Mouse (Mus musculus) B cell, adult 67 days (primary cell): Measurements from ENCODE around the gene Rab17. TPM values are rescaled to one million over a fixed set of nuclear protein-coding genes. Genes with fewer than 3 reads are reported as not detected.

Experiments used
- total RNA-seq, 2 experiments: library from RNA; stranded (reverse); gene quantifications; 4 replicates each; pipeline ENCODE4 v1.2.4; 2023

Rab17 gene
- not detected for total RNA-seq

DNA sequence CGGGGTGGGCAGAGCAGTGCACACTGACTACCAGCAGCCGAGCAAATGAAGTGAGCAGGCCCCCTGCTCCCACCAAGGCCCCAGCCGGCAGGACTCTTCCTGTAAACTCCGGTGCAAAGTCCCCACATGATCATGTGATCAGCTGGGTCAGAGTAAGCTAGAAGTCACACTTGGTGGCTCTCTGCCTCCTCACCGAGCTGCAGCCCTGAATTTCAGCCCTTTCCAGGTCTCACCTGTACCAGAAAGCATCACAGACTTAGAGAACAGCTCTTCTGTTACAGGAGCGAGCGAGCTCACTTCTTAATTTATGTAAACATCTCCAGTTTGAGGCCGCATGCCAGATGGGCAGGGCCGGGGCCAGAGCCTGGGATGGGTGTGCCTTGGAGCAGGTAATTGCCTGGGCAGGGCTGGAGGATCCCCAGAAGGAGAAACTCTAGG is at the start of gene Rab17:
Rab17 (minus strand) TSS at position 315 of the 438 bp plus-strand sequence.

DNA sequence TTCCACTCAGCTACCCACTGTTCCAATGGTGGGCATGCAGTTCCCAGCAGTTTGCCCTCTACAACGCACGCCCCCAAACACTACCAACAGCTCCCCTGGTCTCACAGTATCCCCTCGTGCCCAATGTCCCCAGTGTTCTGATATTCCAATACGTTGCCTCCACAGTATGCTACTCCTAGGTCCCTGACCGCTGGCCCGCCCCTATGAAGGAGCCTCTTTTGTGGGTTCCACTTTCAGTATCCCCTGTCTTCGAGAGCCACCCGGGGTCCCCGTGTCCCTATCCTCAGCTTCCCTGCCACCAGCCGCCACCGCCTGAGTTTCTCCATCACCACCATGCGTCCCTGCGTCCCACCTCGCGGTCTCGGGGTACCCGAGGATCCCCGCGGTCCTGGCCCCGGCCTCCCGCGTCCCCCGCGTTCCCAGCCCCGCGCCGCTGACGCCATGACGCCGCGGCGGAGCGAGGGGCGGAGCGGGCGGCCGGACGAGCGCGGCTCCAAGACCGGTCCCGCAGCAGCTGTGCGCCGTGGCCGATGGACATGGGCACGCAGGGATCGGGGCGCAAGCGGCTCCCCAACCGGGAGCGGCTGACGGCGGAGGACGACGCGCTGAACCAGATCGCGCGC is 28.9 kb upstream of the Rab17 start, which contains the start of gene Lrrfip1:
Lrrfip1 (plus strand) TSS at position 470 of the 623 bp plus-strand sequence.

DNA sequence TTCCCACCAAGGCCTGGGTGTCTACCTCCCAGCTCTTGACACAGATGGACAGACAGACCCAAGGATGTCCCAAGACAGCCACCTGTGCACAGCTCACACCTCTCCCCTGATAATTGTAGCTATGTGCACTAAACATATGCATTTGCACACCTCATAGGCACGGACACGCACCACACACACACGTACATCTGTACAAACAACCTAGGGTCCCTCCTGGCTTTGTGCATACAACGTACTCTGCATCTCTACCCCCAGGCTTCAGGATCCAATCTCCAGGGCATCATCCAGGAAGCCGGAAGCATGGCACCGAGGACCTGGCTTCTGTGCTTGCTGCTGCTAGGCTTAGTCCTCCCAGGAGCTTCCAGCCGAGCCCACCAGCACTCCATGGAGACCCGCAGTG is 16.7 kb downstream of the Rab17 start, which contains the start of gene Prlh:
Prlh (plus strand) TSS at position 301 of the 400 bp plus-strand sequence.

DNA sequence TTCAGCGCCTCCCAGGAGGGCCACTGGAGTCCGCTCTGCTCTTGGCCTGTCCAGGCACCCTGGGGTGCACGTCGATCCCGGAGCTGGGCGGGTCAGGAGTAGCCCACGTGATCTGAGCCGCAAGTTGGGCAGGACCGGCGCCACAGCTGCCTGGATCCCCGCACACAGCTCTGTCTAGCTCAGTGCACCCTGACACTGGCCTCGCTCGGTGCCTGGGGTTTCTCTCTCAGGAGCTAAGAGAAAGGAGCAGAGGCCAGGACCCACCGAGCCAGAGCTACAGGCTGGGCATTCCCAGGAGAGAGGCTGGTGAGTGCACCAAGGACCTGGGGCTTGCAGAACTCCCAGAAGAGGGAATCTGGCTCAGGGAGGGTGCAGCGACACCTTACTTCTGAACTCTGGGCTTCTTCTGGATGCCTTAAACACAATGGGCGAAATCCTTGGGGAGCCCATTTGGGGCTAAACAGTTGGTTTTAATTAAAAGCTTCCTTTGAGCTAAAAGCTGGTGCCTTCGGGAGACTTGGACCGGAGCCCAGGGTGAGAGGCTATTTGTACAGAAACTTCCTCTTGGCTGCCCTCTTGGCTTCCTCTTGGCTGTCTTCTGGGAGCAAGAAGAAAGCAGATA is 54.4 kb downstream of the Rab17 start, which contains the start of gene Mlph:
Mlph (plus strand) TSS at position 138 of the 622 bp plus-strand sequence.

Other genes with a start within 250 kb of the Rab17 start
- gene Col6a3, start 125.7 kb downstream of the Rab17 start, total RNA-seq: not detected
- gene Mlph, start 54.6 kb downstream of the Rab17 start, total RNA-seq: not detected
- gene Prlh, start 16.6 kb downstream of the Rab17 start, total RNA-seq: not detected
- 100 to 1,000 TPM; 141 to 144 TPM for gene Lrrfip1, start 29.1 kb upstream of the Rab17 start, total RNA-seq
- gene Rbm44, start 175.4 kb upstream of the Rab17 start, total RNA-seq: 1 to 10 TPM; 1.8 to 2.7 TPM
- gene Ramp1, start 210.2 kb upstream of the Rab17 start, total RNA-seq: under 1 TPM in 1 of 2 experiments, not detected in 1; 0.23 TPM